Mouse (Mus musculus): ENCODE measurements around the gene Btn2a2. TPM values are rescaled to one million over a fixed set of nuclear protein-coding genes. Genes with fewer than 3 reads are reported as not detected.
A peak's percentile ranks its signal among the peaks of the same experiment; 100 is the strongest.
"Not testable (repeated sequence)": the region's sequence is repeated elsewhere in the genome, so short reads cannot be mapped to it uniquely, and the experiment has no call there.

Btn2a2 gene
- polyA plus RNA-seq, 1 experiment from 2014 or later = 0.07 TPM

DNA sequence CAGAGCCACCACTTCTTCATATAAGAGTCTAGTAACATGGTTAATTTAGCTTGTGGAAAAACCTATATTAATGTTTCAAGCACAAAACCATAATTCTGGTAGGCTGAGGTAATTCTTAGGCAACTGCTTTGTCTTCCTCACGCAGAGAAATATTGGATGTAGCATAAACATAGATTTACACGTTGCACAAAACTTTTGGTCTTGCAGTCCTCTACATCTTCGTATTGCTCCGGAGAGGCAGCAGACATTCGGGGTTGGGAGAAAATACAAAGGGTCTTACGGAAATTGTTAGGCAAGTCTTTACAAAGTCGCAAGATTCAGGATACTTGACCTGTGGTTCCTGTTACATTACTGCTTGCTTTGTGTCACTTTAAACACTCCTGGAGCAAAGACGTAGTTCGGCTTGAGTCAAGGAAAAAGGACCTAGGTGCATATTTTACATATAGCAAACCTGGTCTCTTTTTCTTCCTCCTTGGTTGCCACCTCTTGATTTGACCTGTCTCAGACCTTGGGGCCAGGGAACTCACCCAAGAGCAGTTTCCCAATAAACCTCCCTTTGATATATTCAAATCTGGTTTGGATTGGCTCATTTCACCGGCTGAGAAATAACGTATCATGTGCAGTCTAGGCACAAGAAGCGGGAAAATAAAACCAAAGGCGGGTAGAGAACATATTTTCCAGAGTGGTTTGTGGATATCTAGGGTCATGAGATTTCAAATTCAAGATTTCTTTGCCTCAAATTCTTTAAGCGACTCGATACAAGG is 45.9 kb upstream of the Btn2a2 start:
- peak overlapping the region; percentile 76 for H3K4me2 ChIP-seq (replicated peaks; ENCODE audit: low read depth, low read length)
- H3K9ac ChIP-seq (replicated peaks; ENCODE audit: low read depth) = no peak overlapping the region
- peaks cover 21% of the 10 kb centered on the region; the same call in 1 of the 2 replicates for H3K4me1 ChIP-seq (ENCODE audit: insufficient read depth, low read depth, low read length)
- no peaks in the 10 kb centered on the region for H3K36me3 ChIP-seq (ENCODE audit: insufficient read depth, low read length)
- DNase-seq (ENCODE audit: low spot score) (peak; percentile 63), ATAC-seq (no peak)
- H3K27ac ChIP-seq (ENCODE audit: low read length) = peak overlapping the region; percentile 3; the same call in 1 of the 2 replicates
- no peaks in the 10 kb centered on the region for H3K27me3 ChIP-seq (replicated peaks; ENCODE audit: insufficient read depth, low read length)
- peak overlapping the region; percentile 41 for H3K4me3 ChIP-seq (ENCODE audit: low read depth, low read length)
- TF ChIP-seq EP300 (IDR thresholded peaks at IDR 0.05) (no peak), CTCF (IDR thresholded peaks at IDR 0.05) (no peak)
- under 1% methylated on average over 15 of the region's 15 CpGs for WGBS
- H3K9me3 ChIP-seq (ENCODE audit: low read length) = no peaks in the 10 kb centered on the region

DNA sequence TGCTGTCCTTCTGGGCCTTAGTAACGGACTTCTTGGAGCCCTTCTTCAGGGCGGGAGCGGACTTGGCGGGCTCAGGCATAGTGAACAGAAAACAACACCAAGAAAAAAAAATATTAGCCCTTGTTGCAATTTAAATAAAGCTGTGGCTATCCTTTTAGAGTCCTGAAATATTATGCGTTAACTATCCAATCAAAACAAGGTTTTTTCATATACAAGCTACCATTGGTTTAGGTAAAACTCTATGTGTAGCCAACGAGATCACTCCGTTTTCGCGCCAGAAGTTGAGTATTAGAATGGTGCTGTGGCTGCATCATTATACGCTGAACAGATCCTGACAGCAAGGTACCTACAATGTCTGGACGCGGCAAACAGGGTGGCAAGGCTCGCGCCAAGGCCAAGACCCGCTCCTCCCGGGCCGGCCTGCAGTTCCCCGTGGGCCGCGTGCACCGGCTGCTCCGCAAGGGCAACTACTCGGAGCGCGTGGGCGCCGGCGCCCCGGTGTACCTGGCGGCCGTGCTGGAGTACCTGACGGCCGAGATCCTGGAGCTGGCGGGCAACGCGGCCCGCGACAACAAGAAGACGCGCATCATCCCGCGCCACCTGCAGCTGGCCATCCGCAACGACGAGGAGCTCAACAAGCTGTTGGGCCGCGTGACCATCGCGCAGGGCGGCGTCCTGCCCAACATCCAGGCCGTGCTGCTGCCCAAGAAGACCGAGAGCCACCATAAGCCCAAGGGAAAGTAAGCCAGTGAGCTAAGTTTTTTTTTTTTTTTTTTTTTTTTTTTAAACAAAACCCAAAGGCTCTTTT is 45.1 kb upstream of the Btn2a2 start, which contains the start of gene Hist1h2af:
Gene Hist1h2af (plus strand): TSS at position 347 of the 808 bp plus-strand sequence.
- ATAC-seq (peak; percentile 13; the same call in 1 of the 2 replicates), DNase-seq (ENCODE audit: low spot score) (peak; percentile 94)
- WGBS = 3% methylated on average over 24 of the region's 53 CpGs
- peak within 1 kb of the TSS; percentile 71; the same call in 1 of the 2 replicates for H3K27ac ChIP-seq (ENCODE audit: low read length)
- H3K9ac ChIP-seq (replicated peaks; ENCODE audit: low read depth); H3K36me3 ChIP-seq (ENCODE audit: insufficient read depth, low read length); H3K9me3 ChIP-seq (ENCODE audit: low read length); H3K27me3 ChIP-seq (replicated peaks; ENCODE audit: insufficient read depth, low read length): not testable (repeated sequence)
- H3K4me3 ChIP-seq (ENCODE audit: low read depth, low read length) = peak within 1 kb of the TSS; percentile 41
- peak within 1 kb of the TSS; percentile 76 for H3K4me2 ChIP-seq (replicated peaks; ENCODE audit: low read depth, low read length)
- peaks cover 21% of the 10 kb centered on the region; the same call in 1 of the 2 replicates for H3K4me1 ChIP-seq (ENCODE audit: insufficient read depth, low read depth, low read length)

DNA sequence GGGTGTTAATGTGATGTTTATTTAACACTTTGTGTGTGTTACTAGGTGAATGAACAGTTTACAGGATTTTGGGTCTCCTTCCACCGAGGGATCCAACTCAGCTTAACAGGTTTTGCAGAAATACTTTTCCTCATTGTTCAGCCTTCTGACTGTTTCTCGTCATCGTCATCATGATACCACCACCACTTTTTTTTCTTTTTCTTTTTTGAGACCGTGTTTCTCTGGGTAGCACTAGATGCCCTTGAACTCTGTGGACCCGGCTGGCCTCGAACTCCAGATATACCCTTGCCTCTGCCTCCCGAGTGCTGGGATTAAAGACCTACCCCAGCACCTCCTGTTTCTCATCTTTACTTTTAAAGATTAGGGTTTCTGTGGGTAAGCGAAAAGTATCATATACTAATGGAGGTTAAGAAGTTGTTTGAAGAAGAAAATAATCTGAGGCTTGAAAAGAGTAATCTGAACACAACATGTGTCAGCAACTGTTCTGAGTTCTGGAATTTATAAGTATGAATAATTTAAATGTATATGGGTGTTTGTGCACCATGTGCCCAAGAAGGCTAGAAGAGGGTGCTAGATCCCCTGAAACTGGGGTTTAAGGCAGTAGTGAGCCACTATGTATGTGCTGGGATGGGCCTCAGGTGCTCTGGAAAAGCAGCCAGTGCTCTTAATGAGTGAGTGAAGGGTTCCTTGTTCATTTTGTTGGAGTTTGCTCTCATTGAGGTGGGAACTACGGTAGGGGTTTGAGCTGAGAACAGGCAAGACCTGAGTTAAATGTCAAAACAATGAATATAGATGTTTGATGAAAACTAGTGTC is 43.8 kb upstream of the Btn2a2 start:
- ATAC-seq (no peak), DNase-seq (ENCODE audit: low spot score) (no peak)
- no peaks in the 10 kb centered on the region for H3K36me3 ChIP-seq (ENCODE audit: insufficient read depth, low read length)
- TF ChIP-seq CTCF (IDR thresholded peaks at IDR 0.05) (no peak), EP300 (IDR thresholded peaks at IDR 0.05) (no peak)
- peak overlapping the region; percentile 97 for H3K27ac ChIP-seq (ENCODE audit: low read length)
- no peaks in the 10 kb centered on the region for H3K27me3 ChIP-seq (replicated peaks; ENCODE audit: insufficient read depth, low read length)
- H3K9ac ChIP-seq (replicated peaks; ENCODE audit: low read depth) = no peak overlapping the region
- 11% methylated on average over 9 of the region's 9 CpGs for WGBS
- peak overlapping the region; percentile 55; the same call in 1 of the 2 replicates for H3K4me3 ChIP-seq (ENCODE audit: low read depth, low read length)
- no peaks in the 10 kb centered on the region for H3K9me3 ChIP-seq (ENCODE audit: low read length)
- peaks cover 21% of the 10 kb centered on the region; the same call in 1 of the 2 replicates for H3K4me1 ChIP-seq (ENCODE audit: insufficient read depth, low read depth, low read length)
- H3K4me2 ChIP-seq (replicated peaks; ENCODE audit: low read depth, low read length) = peak overlapping the region; percentile 64

DNA sequence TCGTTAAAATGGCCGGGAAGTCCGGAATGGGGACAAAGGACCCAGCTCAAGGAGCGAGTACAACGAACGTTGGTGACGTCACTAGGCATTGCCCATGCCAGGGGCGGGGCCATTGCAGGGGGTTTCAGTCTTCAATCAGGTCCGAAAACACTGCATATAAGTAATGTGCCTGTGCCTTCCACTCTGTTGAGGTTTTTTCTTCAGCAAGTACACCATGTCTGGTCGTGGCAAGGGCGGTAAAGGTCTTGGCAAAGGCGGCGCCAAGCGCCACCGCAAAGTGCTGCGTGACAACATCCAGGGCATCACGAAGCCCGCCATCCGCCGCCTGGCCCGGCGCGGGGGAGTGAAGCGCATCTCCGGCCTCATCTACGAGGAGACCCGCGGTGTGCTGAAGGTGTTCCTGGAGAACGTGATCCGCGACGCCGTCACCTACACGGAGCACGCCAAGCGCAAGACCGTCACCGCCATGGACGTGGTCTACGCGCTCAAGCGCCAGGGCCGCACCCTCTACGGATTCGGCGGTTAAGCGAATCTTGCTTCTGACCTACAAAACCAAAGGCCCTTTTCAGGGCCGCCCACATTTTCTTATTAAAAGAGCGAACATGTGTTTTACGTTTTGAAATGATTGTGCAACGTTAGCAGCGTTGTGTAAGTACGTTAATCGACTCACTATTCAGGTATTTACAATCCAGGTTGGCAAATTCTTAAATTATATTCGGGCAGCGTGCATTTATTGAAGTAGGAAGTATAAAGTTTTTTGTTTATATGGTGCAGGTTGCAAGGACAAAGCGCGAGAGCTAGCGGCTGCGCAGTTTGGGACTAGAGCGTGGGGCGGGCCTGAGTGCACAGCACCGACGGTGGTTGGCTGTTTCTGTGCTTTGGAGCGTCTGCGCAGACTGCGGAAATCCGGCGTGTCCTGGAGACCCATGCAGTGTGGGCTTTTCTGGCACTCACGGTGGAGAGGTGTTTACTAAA is 42.5 kb upstream of the Btn2a2 start, which contains the start of gene Hist1h4h:
Gene Hist1h4h (plus strand): TSS at position 150 of the 975 bp plus-strand sequence.
- WGBS = under 1% methylated on average over 52 of the region's 70 CpGs
- Histone ChIP-seq H3K9me3 (ENCODE audit: low read length) (no peaks in the 10 kb centered on the region), H3K9ac (replicated peaks; ENCODE audit: low read depth) (peak within 1 kb of the TSS; percentile 77), H3K4me3 (ENCODE audit: low read depth, low read length) (peak within 1 kb of the TSS; percentile 55), H3K4me2 (replicated peaks; ENCODE audit: low read depth, low read length) (peak within 1 kb of the TSS; percentile 64), H3K27ac (ENCODE audit: low read length) (peak within 1 kb of the TSS; percentile 97), H3K27me3 (replicated peaks; ENCODE audit: insufficient read depth, low read length) (no peaks in the 10 kb centered on the region), H3K36me3 (ENCODE audit: insufficient read depth, low read length) (no peaks in the 10 kb centered on the region), H3K4me1 (ENCODE audit: insufficient read depth, low read depth, low read length) (peaks cover 19% of the 10 kb centered on the region; the same call in 1 of the 2 replicates)
- peak; percentile 82 for TF ChIP-seq EP300 (IDR thresholded peaks at IDR 0.05)
- no peak for TF ChIP-seq CTCF (IDR thresholded peaks at IDR 0.05)
- DNase-seq (ENCODE audit: low spot score) (peak; percentile 99), ATAC-seq (peak; percentile 86)
